Mouse (Mus musculus): ENCODE data around the gene Creb5. TPM values are rescaled to one million over a fixed set of nuclear protein-coding genes. Genes with fewer than 3 reads are reported as not detected.

Creb5 gene
- polyA plus RNA-seq, 1 experiment = 6.0 TPM

DNA sequence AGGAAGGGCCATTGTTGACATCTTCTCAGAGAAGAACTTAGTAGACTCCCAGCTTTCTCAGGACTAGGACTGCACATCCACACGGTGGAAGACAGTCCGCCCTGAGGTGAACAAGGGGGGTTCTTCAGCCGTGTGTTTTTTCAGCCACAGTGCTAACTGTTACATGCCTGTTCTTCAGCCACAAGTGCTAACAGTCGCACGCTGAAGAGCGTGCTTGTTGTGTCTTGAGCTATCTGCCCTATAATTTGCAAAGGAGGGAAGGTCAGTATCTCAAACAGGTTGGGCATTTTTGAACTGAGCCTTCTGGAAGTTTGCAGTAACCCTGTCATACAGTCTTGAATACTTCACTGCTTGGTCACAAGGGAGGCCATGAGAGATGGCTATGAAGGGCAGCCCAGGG is 174.0 kb downstream of the Creb5 start:
- peaks cover 5% of the 10 kb centered on the region for H3K4me1 ChIP-seq (ENCODE audit: control insufficient read depth, insufficient read depth, low read length)
- 97% methylated on average over 6 of the region's 6 CpGs for WGBS
- H3K4me3 ChIP-seq (replicated peaks; ENCODE audit: insufficient read depth, low read depth, low read length) = no peak overlapping the region
- no peak overlapping the region for H3K27ac ChIP-seq (ENCODE audit: insufficient read depth, low read length)
- no peaks in the 10 kb centered on the region; the same call in 1 of the 2 replicates for H3K27me3 ChIP-seq (ENCODE audit: control insufficient read depth, insufficient read depth, low read length)
- no peak for TF ChIP-seq POLR2A (IDR thresholded peaks at IDR 0.05; ENCODE audit: borderline replicate concordance, insufficient read depth, low read length)
- TF ChIP-seq CTCF (IDR thresholded peaks at IDR 0.05; ENCODE audit: borderline replicate concordance, insufficient read depth, low read depth, low read length) = no peak
- DNase-seq = no peak

DNA sequence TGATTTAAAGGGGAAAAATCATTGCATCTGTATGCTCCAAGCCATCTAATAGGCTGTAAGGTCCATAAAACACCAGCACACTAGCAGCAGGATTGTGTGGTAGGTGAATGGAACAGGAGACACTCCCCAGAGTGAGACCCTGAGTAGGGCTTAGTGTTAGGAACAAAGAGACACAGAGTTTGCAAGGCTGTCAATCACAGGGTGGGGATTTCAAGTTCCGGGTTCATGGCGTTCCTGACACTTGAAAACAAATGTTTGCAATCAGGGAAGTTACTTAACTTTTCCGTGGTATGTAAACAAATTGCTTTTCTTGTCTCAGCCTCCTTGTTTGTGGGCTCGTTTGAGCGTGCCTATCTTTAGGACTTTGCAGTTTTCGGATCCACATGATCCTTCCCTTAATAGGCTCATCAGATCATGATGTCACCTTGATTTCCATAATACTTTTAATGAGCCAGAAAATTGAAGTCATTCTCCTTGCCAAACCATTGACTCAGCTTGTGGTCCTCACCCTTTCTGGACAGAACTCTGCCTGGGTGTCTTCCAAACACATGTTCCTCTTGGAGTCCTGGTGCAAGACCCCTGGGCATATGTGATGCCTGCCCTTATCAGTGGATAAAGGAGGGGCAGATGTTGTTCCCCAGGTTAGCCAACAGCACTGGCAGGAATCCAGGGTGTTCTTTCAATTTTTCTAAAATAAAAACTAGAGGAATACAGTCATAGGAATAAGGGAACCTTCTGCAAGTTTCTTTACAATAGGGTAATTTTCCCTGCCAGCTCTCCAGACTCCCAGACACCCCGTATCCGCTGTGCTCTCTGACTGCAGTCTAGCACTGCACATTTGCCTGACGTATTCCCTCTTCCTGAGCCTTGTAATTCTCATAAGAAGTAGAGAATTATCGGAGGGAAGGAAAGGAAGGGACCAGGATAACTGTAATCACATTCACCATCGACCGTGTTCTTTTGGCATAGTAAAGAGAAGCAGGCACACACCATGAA is 175.0 kb downstream of the Creb5 start:
- H3K27me3 ChIP-seq (ENCODE audit: control insufficient read depth, insufficient read depth, low read length) = no peaks in the 10 kb centered on the region; the same call in 1 of the 2 replicates

GRCm38 (mm10) chr6:53462802-53463201 is 175.7 kb downstream of the Creb5 start:
- H3K4me1 ChIP-seq (ENCODE audit: control insufficient read depth, insufficient read depth, low read length) = peaks cover 5% of the 10 kb centered on the region
- TF ChIP-seq CTCF (IDR thresholded peaks at IDR 0.05; ENCODE audit: borderline replicate concordance, insufficient read depth, low read depth, low read length) (no peak), POLR2A (IDR thresholded peaks at IDR 0.05; ENCODE audit: borderline replicate concordance, insufficient read depth, low read length) (no peak)
- peak; percentile 30 to 47 for DNase-seq
- H3K27me3 ChIP-seq (ENCODE audit: control insufficient read depth, insufficient read depth, low read length) = no peaks in the 10 kb centered on the region; the same call in 1 of the 2 replicates
- no peak overlapping the region for H3K4me3 ChIP-seq (replicated peaks; ENCODE audit: insufficient read depth, low read depth, low read length)
- WGBS = 18% methylated on average over 7 of the region's 7 CpGs
- no peak overlapping the region for H3K27ac ChIP-seq (ENCODE audit: insufficient read depth, low read length)

More for the DNA sequence above, 175.0 kb downstream of the Creb5 start:
- Histone ChIP-seq H3K27ac (ENCODE audit: insufficient read depth, low read length) (no peak overlapping the region), H3K4me3 (replicated peaks; ENCODE audit: insufficient read depth, low read depth, low read length) (no peak overlapping the region), H3K4me1 (ENCODE audit: control insufficient read depth, insufficient read depth, low read length) (peaks cover 5% of the 10 kb centered on the region)
- TF ChIP-seq POLR2A (IDR thresholded peaks at IDR 0.05; ENCODE audit: borderline replicate concordance, insufficient read depth, low read length) (no peak), CTCF (IDR thresholded peaks at IDR 0.05; ENCODE audit: borderline replicate concordance, insufficient read depth, low read depth, low read length) (no peak)
- no peak for DNase-seq
- whole genome bisulfite sequencing = 34% methylated on average over 12 of the region's 12 CpGs

GRCm38 (mm10) chr6:53463261-53463813 is 176.3 kb downstream of the Creb5 start:
- 78% methylated on average over 6 of the region's 6 CpGs for WGBS
- TF ChIP-seq CTCF (IDR thresholded peaks at IDR 0.05; ENCODE audit: borderline replicate concordance, insufficient read depth, low read depth, low read length) (no peak), POLR2A (IDR thresholded peaks at IDR 0.05; ENCODE audit: borderline replicate concordance, insufficient read depth, low read length) (no peak)
- Histone ChIP-seq H3K4me1 (ENCODE audit: control insufficient read depth, insufficient read depth, low read length) (peaks cover 5% of the 10 kb centered on the region), H3K4me3 (replicated peaks; ENCODE audit: insufficient read depth, low read depth, low read length) (no peak overlapping the region), H3K27ac (ENCODE audit: insufficient read depth, low read length) (no peak overlapping the region), H3K27me3 (ENCODE audit: control insufficient read depth, insufficient read depth, low read length) (no peaks in the 10 kb centered on the region; the same call in 1 of the 2 replicates)
- DNase-seq = no peak

DNA sequence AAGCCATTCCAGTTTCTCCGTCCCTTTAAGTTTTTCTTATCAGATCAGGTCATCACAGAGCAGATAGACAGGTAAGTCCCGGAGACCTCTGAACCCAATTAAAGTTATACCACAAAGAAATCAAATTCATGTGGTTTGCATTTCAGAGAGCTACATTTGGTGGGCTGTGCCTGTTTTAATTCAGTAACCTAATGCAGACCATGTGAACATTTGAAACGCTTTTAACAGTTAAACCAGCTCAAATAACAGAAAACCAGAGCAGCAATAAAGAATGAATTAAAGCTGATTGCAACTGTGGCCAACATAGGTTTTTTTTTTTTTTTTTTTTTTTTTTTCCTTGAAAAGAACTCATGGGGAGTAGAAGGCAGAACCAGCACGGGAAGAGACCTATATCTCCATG is 182.1 kb downstream of the Creb5 start:
- Histone ChIP-seq H3K4me1 (ENCODE audit: control insufficient read depth, insufficient read depth, low read length) (peaks cover 6% of the 10 kb centered on the region), H3K4me3 (replicated peaks; ENCODE audit: insufficient read depth, low read depth, low read length) (no peak overlapping the region), H3K27ac (ENCODE audit: insufficient read depth, low read length) (no peak overlapping the region), H3K27me3 (ENCODE audit: control insufficient read depth, insufficient read depth, low read length) (no peaks in the 10 kb centered on the region)
- no peak for TF ChIP-seq CTCF (IDR thresholded peaks at IDR 0.05; ENCODE audit: borderline replicate concordance, insufficient read depth, low read depth, low read length)
- TF ChIP-seq POLR2A (IDR thresholded peaks at IDR 0.05; ENCODE audit: borderline replicate concordance, insufficient read depth, low read length) = no peak
- no peak for DNase-seq
- WGBS = 96% methylated on average over 4 of the region's 4 CpGs

GRCm38 (mm10) chr6:53469703-53470102 is 182.6 kb downstream of the Creb5 start:
- Histone ChIP-seq H3K27me3 (ENCODE audit: control insufficient read depth, insufficient read depth, low read length) (no peaks in the 10 kb centered on the region), H3K27ac (ENCODE audit: insufficient read depth, low read length) (no peak overlapping the region), H3K4me1 (ENCODE audit: control insufficient read depth, insufficient read depth, low read length) (peaks cover 6% of the 10 kb centered on the region), H3K4me3 (replicated peaks; ENCODE audit: insufficient read depth, low read depth, low read length) (no peak overlapping the region)
- TF ChIP-seq POLR2A (IDR thresholded peaks at IDR 0.05; ENCODE audit: borderline replicate concordance, insufficient read depth, low read length) = no peak
- no peak for DNase-seq
- WGBS = 100% methylated on average over 2 of the region's 2 CpGs

DNA sequence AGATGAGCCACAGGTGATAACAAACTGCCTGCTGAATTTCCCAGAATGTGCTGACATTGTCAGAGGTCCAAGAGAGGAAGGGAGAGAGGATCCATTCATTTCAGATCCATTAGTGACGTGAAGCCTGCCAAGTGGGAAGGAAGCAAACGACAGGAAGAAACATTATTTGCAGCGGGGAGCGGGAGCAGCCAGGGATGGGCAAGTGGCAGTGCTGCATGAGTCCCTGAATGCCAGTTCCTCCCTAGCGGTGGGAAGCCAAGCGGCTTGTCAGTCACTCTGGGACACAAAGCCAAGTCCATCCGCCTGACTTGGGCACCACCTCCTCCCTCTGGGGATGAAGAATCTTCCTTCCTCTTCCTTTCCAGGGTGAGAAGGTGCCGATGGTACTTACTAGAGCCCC is 183.5 kb downstream of the Creb5 start:
- Histone ChIP-seq H3K4me3 (replicated peaks; ENCODE audit: insufficient read depth, low read depth, low read length) (peak overlapping the region; percentile 32), H3K27me3 (ENCODE audit: control insufficient read depth, insufficient read depth, low read length) (no peaks in the 10 kb centered on the region), H3K4me1 (ENCODE audit: control insufficient read depth, insufficient read depth, low read length) (peaks cover 6% of the 10 kb centered on the region), H3K27ac (ENCODE audit: insufficient read depth, low read length) (no peak overlapping the region)
- TF ChIP-seq POLR2A (IDR thresholded peaks at IDR 0.05; ENCODE audit: borderline replicate concordance, insufficient read depth, low read length) (no peak), CTCF (IDR thresholded peaks at IDR 0.05; ENCODE audit: borderline replicate concordance, insufficient read depth, low read depth, low read length) (peak; percentile 47; the same call in 1 of the 2 replicates)
- 5% methylated on average over 8 of the region's 8 CpGs for WGBS
- DNase-seq = peak; percentile 73 to 88

Measured in cerebellum, adult 2 months (tissue).